Mouse (Mus musculus) forebrain, embryonic 10.5 days (tissue): Measurements from ENCODE around the gene Gck. TPM values are rescaled to one million over a fixed set of nuclear protein-coding genes. Genes with fewer than 3 reads are reported as not detected.

Experiments used
- DNase-seq: peaks from one replicate; pipeline ENCODE4 v3.0.0-alpha.2; 2017; ENCODE audit warnings: low spot score; ENCODE audit errors: extremely low spot score
- H3K27ac ChIP-seq: fragments of 300-500 bp; sonication (generic); 2 replicates; pipeline ENCODE4 v1.5.1; 2016; ENCODE audit warnings: mild to moderate bottlenecking
- H3K27me3 ChIP-seq: fragments of 300-500 bp; sonication (generic); 2 replicates; pipeline ENCODE4 v1.6.1; 2016; ENCODE audit warnings: mild to moderate bottlenecking; ENCODE audit not compliant: poor library complexity, severe bottlenecking
- H3K36me3 ChIP-seq: fragments of 300-500 bp; sonication (generic); replicated peaks from 2 replicates; pipeline ENCODE4 v1.6.1; 2016; ENCODE audit warnings: mild to moderate bottlenecking, moderate library complexity
- H3K4me1 ChIP-seq: fragments of 300-500 bp; sonication (generic); 2 replicates; pipeline ENCODE4 v1.6.1; 2016
- H3K4me3 ChIP-seq: fragments of 300-500 bp; sonication (generic); 2 replicates; pipeline ENCODE4 v1.5.1; 2016; ENCODE audit warnings: mild to moderate bottlenecking, moderate library complexity
- H3K9me3 ChIP-seq: fragments of 300-500 bp; sonication (generic); 2 replicates; pipeline ENCODE4 v1.6.1; 2016; ENCODE audit warnings: mild to moderate bottlenecking, moderate library complexity
- WGBS: fragments of 180-500 bp; shearing (Covaris S2); methylation state at CpG from one replicate; pipeline ENCODE4 v1.1.7; 2016; 5-methylcytosine and 5-hydroxymethylcytosine counted together
- polyA plus RNA-seq: library from polyadenylated mRNA; unstranded; fragments of >200 nt; fragmentation: Nextera tagmentation; extraction: Ambion mirVana; gene quantifications from 2 replicates; pipeline ENCODE4 v1.2.1, GENCODE M21; 2016

Gene Gck
- polyA plus RNA-seq = 2.2 and 2.5 TPM in 2 replicates

GRCm38 (mm10) chr11:5949586-5950352 lies at the start of gene Gck:
Gene Gck, minus strand, starts transcription at chr11:5950081.
- Histone ChIP-seq H3K9me3 (no peaks in the 10 kb centered on the region), H3K27ac (peak within 1 kb of the TSS; percentile 77), H3K36me3 (no peaks in the 10 kb centered on the region), H3K4me1 (peaks cover 29% of the 10 kb centered on the region), H3K4me3 (no peak within 1 kb of the TSS; the same call in 1 of the 2 replicates), H3K27me3 (no peaks in the 10 kb centered on the region)
- WGBS = 65% methylated on average over 8 of the region's 8 CpGs
- no peak for DNase-seq

- Histone ChIP-seq H3K9me3 (no peaks in the 10 kb centered on the region), H3K36me3 (no peaks in the 10 kb centered on the region), H3K27me3 (peaks cover 5% of the 10 kb centered on the region; the same call in 1 of the 2 replicates), H3K27ac (no peak overlapping the region), H3K4me1 (peaks cover 22% of the 10 kb centered on the region), H3K4me3 (no peak overlapping the region)
- 95% methylated on average over 2 of the region's 2 CpGs for WGBS
- no peak for DNase-seq
Observed at GRCm38 (mm10) chr11:5998472-5998871, 48.6 kb upstream of the Gck start.

DNA sequence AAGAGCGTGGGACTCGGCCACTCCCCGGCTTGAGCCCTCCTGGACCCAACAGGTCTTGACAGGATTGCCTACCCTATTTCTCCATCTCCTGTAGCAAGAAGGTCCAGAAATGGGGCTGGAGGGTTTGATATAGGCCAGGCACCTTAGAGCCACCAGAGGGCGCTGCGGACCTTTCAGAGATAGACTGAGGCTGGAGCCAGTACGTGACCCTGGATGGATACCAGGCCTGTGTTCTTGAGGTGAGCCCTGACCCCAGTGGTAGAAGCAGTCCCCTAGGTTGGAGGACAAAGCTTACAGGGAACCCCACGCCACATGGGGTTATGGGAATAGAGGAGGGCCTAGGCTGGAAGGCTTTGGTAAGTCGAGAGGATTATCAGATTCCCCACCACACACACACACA lies 46.1 kb upstream of the Gck start:
- no peaks in the 10 kb centered on the region for H3K36me3 ChIP-seq
- H3K27me3 ChIP-seq = no peaks in the 10 kb centered on the region
- H3K9me3 ChIP-seq = no peaks in the 10 kb centered on the region
- H3K4me1 ChIP-seq = peaks cover 16% of the 10 kb centered on the region
- WGBS = 16% methylated on average over 8 of the region's 8 CpGs
- no peak overlapping the region for H3K4me3 ChIP-seq
- DNase-seq = peak; percentile 83
- H3K27ac ChIP-seq = no peak overlapping the region

- Histone ChIP-seq H3K9me3 (no peaks in the 10 kb centered on the region), H3K4me3 (no peak overlapping the region), H3K36me3 (no peaks in the 10 kb centered on the region), H3K27me3 (no peaks in the 10 kb centered on the region), H3K4me1 (peaks cover 5% of the 10 kb centered on the region), H3K27ac (no peak overlapping the region)
- WGBS = 77% methylated on average over 3 of the region's 3 CpGs
- no peak for DNase-seq
Observed at GRCm38 (mm10) chr11:5994880-5995279, 45.0 kb upstream of the Gck start.

- WGBS = 95% methylated on average over 5 of the region's 5 CpGs
- no peaks in the 10 kb centered on the region for H3K27me3 ChIP-seq
- no peak overlapping the region for H3K4me3 ChIP-seq
- no peak overlapping the region for H3K27ac ChIP-seq
- no peaks in the 10 kb centered on the region for H3K36me3 ChIP-seq
- no peaks in the 10 kb centered on the region for H3K9me3 ChIP-seq
- no peaks in the 10 kb centered on the region for H3K4me1 ChIP-seq
- no peak for DNase-seq
Observed at GRCm38 (mm10) chr11:5994212-5994611, 44.3 kb upstream of the Gck start.

GRCm38 (mm10) chr11:5990910-5991309 lies 41.0 kb upstream of the Gck start:
- peak; percentile 57 for DNase-seq
- WGBS = 35% methylated on average over 4 of the region's 4 CpGs
- Histone ChIP-seq H3K27ac (peak overlapping the region; percentile 40; the same call in 1 of the 2 replicates), H3K27me3 (no peaks in the 10 kb centered on the region), H3K4me3 (no peak overlapping the region), H3K9me3 (no peaks in the 10 kb centered on the region), H3K4me1 (no peaks in the 10 kb centered on the region), H3K36me3 (no peaks in the 10 kb centered on the region)

DNA sequence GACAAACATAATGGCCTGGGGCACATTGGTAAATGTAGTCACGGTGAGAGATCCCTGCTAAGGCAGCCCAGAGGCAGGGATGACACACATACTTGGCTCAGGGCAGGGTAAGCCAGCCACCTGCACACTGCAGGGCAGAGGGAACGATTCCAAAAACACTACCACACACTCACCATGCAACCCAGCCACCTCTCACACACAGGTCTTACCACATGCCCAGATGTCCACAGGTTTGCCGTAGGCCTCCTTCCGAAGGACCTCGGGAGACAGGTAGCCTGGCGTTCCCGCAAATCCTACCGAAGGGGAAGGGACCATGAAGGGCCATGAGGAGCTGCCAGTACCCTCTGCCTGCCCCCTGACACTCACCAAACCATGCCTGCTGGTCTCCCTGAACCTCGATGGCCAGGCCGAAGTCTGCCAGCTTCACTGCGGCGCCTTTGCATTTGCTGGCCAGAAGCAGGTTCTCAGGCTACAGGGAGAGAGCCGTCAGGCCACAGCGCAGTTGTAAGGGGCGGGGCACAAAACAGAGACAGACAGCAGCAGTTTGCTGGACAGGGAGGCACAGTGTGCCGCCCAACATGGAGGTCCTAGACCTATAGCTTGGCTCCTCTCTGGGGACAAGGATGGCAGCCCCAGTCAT lies 40.2 kb upstream of the Gck start:
- DNase-seq = no peak
- WGBS = 86% methylated on average over 16 of the region's 16 CpGs
- Histone ChIP-seq H3K27ac (no peak overlapping the region), H3K4me1 (no peaks in the 10 kb centered on the region), H3K27me3 (no peaks in the 10 kb centered on the region), H3K36me3 (no peaks in the 10 kb centered on the region), H3K9me3 (no peaks in the 10 kb centered on the region), H3K4me3 (no peak overlapping the region)

GRCm38 (mm10) chr11:5988126-5988525 lies 38.2 kb upstream of the Gck start:
- Histone ChIP-seq H3K4me3 (no peak overlapping the region), H3K27me3 (no peaks in the 10 kb centered on the region), H3K9me3 (no peaks in the 10 kb centered on the region), H3K4me1 (no peaks in the 10 kb centered on the region), H3K27ac (no peak overlapping the region), H3K36me3 (no peaks in the 10 kb centered on the region)
- 81% methylated on average over 10 of the region's 10 CpGs for WGBS
- no peak for DNase-seq

- no peak overlapping the region for H3K4me3 ChIP-seq
- H3K4me1 ChIP-seq = peaks cover 8% of the 10 kb centered on the region
- H3K9me3 ChIP-seq = no peaks in the 10 kb centered on the region
- WGBS = 89% methylated on average over 5 of the region's 5 CpGs
- no peaks in the 10 kb centered on the region for H3K36me3 ChIP-seq
- DNase-seq = no peak
- no peak overlapping the region for H3K27ac ChIP-seq
- no peaks in the 10 kb centered on the region for H3K27me3 ChIP-seq
Observed at GRCm38 (mm10) chr11:5983629-5984028, 33.7 kb upstream of the Gck start.

DNA sequence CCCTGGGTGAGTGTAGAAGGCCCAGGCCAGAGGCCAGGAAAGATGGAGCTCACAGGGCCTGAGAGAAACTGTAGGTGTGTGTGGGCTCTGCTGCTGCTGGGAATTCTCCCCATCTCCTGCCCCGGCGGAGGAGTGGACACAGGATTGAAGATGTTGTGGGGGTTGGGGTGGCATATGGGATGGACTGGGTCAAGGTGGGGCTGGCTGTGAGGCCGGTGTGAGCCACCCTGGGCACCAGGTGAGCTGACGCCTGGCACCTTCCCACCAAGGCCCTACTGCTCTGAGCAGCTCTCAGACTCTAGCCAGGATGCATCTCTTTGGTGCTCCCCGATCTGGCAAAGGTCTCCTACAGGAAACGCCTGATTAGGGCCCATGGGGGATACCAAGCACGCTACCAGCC lies 31.4 kb upstream of the Gck start:
- 90% methylated on average over 7 of the region's 7 CpGs for WGBS
- no peaks in the 10 kb centered on the region for H3K36me3 ChIP-seq
- H3K27me3 ChIP-seq = no peaks in the 10 kb centered on the region

GRCm38 (mm10) chr11:5980561-5980960 lies 30.7 kb upstream of the Gck start:
- peaks cover 24% of the 10 kb centered on the region for H3K4me1 ChIP-seq
- H3K9me3 ChIP-seq = no peaks in the 10 kb centered on the region
- H3K4me3 ChIP-seq = no peak overlapping the region
- H3K27me3 ChIP-seq = no peaks in the 10 kb centered on the region
- H3K36me3 ChIP-seq = no peaks in the 10 kb centered on the region
- WGBS = 71% methylated on average over 8 of the region's 8 CpGs
- no peak for DNase-seq
- H3K27ac ChIP-seq = no peak overlapping the region

More for the DNA sequence above, 31.4 kb upstream of the Gck start:
- DNase-seq = no peak
- H3K9me3 ChIP-seq = no peaks in the 10 kb centered on the region
- H3K4me3 ChIP-seq = no peak overlapping the region
- H3K27ac ChIP-seq = no peak overlapping the region
- peaks cover 16% of the 10 kb centered on the region for H3K4me1 ChIP-seq

- H3K9me3 ChIP-seq = no peaks in the 10 kb centered on the region
- peaks cover 24% of the 10 kb centered on the region for H3K4me1 ChIP-seq
- 94% methylated on average over 2 of the region's 2 CpGs for WGBS
Observed at GRCm38 (mm10) chr11:5980108-5980507, 30.2 kb upstream of the Gck start.

DNA sequence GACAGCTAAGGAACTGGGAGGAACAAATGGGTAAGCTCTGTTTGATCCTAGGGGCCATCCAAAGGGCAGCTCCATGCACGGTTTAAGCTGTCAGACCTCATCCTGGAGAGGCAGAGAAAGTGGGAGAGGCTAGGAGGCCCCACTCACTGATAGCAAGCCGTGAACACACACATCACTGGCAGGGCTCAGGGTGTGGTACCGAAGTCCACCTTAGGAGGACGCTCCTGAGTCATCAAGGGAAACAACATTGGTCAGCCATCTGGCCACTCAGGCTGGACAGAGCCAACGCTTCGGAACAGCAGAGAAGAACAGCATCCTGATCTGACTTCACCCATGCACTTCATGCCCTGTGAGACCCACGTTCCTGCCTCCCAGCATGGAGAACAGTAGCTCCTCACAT lies 29.2 kb upstream of the Gck start:
- no peak for DNase-seq
- Histone ChIP-seq H3K27ac (no peak overlapping the region), H3K36me3 (no peaks in the 10 kb centered on the region), H3K27me3 (no peaks in the 10 kb centered on the region), H3K4me1 (peaks cover 24% of the 10 kb centered on the region), H3K4me3 (no peak overlapping the region), H3K9me3 (no peaks in the 10 kb centered on the region)
- 92% methylated on average over 7 of the region's 7 CpGs for WGBS

More at GRCm38 (mm10) chr11:5980108-5980507, 30.2 kb upstream of the Gck start:
- no peak overlapping the region for H3K27ac ChIP-seq
- DNase-seq = no peak
- no peaks in the 10 kb centered on the region for H3K27me3 ChIP-seq
- no peak overlapping the region for H3K4me3 ChIP-seq
- H3K36me3 ChIP-seq = no peaks in the 10 kb centered on the region
